Mouse (Mus musculus) stomach, postnatal 0 days (tissue): ENCODE measurements at regions not wholly inside any gene's neighbourhood (a gene's known extent, or its start where the extent isn't known, plus 50 kb on each side); places are given as distances from the start of the nearest gene placed in this dataset.

Experiments
- CTCF ChIP-seq: IDR thresholded peaks from 2 replicates; pipeline ENCODE4 v1.5.1; 2016; ENCODE audit warnings: antibody characterized with exemption, low read depth, mild to moderate bottlenecking, moderate library complexity
- EP300 ChIP-seq: optimal IDR thresholded peaks from 2 replicates; pipeline ENCODE3; 2016; ENCODE audit warnings: antibody characterized with exemption

DNA sequence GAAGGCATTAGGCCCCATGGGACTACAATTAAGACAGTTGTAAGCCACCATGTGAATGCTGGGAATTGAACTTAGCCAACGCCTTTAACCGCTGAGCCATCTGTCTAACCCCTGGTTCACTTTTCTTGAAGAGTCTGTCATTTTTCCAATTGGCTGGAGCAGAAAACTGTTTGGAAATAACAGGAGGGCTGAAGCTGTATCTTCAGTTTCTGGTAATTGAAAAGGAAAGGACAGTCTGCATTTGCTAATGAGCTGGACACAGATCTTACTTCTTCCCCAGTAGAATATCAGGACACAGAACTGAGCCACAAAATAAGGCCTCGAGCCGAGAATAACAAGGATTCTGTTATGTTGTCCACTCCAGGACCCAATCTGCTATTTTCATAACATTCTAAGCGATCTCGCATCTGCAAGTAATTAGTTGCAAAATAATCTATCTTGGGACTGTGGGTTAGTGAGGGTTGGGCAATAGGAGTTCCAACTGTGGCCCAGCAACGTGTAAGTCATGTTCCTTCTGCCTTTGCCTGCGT is 277.4 kb upstream of the Bmper start:
- TF ChIP-seq CTCF (no peak), EP300 (no peak)
